Mouse (Mus musculus) retina, embryonic 14.5 days (tissue): ENCODE results near the gene S100a2.

Experiments used
- DNase-seq: peaks from one replicate; pipeline ENCODE4 v3.0.0-alpha.2; 2015; ENCODE audit warnings: low spot score

Gene S100a2

DNA sequence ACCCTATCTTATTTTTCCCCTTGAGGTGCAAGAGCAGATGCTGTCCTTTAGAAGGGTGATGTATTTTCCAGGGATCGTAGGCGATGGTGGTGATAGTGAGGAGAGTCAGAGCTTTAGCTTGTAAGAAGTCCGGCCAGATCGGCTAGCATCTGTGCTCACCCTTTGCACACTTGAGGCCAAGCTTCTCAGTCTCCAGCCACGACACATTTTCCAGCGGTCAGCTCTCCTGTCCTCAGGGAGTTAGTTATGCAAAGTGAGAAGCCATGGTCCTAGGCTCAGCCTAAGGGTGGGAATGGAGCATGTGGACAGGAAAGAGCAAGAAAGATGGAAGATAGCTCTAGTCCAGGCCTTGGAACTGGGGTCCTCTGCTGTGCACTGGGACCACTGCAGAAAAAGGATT lies 6.8 kb downstream of the S100a2 start:
- DNase-seq = no peak

DNA sequence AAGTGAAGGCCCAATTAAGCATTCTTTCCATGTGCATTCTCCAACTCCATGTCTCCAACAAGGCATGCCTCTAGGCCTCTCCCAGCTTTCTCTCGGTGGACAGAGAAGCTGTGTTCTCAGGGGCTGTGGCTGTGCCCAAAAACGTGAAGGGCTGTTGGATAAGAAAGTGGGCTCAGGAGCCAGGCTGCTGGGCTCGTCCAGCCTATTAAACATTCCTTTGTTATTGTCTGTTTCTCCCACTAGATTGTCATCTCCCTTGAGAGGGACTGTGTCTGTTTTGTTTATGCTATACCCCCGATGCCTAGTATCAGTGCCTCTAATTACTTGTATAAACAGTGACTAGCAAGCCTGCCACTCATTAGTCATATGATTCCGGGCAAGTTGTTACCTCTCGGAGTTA lies 7.7 kb downstream of the S100a2 start:
- no peak for DNase-seq

GRCm38 (mm10) chr3:90598212-90598611 lies 8.2 kb downstream of the S100a2 start:
- DNase-seq = peak; percentile 60

- no peak for DNase-seq
These were observed 9.4 kb downstream of the S100a2 start for GRCm38 (mm10) chr3:90599401-90599800.

- no peak for DNase-seq
These were observed 10.0 kb downstream of the S100a2 start for GRCm38 (mm10) chr3:90600036-90600435.

DNA sequence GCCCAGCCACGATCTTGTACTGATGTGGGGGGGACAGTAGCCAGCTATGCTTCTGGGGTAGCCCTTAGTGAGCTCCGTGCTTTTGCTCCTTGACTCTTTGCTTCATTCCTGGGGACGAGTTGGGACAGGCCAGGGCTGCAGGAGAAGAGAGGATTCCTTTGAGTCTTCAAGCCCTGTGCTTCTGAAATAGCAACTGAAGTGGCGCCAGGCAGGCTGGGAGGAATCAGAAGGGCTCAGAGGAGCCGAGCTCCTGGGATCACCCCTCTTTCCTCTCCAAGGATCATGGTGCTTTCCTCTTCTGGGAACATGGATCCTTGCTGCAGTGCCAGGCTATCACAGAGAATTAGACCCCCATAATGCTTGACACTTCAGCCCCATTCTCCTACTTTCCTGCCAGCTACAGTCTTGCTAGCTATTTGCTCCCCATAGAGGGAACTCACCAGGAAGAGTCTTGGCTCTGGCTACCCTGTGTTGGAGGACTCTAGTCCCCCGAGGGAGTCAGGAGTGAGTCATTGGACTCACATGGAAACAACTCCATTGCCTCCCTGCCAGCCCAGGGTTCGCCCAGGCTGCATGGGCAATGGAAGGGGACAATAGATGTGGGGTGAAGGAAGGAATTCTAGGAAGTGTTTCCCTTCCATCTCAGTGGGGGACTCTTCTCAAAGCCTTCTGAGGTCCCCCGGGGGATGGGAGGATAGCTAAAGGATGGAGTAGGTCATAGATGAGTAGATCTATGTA lies 10.6 kb downstream of the S100a2 start:
- no peak for DNase-seq

DNA sequence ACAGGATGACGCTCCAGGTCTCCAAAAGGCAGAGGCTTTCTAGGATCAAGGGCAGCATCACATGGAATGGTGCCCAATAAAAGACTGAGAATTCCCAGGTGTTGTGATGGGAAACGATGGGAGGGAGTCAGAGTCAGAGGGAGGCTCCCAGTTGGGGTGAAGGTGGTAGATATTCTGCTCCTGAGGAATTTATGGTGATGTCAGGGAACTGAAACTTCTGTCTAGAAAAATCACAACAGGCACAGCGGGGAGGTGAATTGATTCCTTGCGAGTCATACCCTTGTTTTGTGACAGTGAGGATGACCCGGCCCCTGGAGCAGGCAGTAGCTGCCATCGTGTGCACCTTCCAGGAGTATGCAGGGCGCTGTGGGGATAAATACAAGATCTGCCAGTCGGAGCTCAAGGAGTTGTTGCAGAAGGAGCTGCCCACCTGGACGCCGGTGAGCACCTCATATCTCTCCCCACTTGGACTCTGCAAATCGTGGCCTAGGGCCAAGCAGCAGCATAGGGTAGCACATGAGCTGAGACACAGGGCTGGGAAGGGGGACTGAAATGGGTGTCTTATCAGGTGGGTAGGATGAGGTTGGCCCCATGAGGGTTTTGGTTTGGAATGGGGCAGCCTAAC lies 11.6 kb downstream of the S100a2 start, which contains the start of gene Gm42674:
Gene Gm42674 (plus strand): TSS at position 419 of the 625 bp plus-strand sequence.
- DNase-seq = no peak

- no peak for DNase-seq
These were observed 13.6 kb downstream of the S100a2 start, which contains the start of gene S100a4 for GRCm38 (mm10) chr3:90603623-90604022. S100a4 (plus strand) TSS chr3:90603771.

- DNase-seq = no peak
These were observed 14.4 kb downstream of the S100a2 start for GRCm38 (mm10) chr3:90604416-90604815.

- DNase-seq = no peak
These were observed 15.0 kb downstream of the S100a2 start for GRCm38 (mm10) chr3:90605049-90605448.

GRCm38 (mm10) chr3:90605736-90606135 lies 15.7 kb downstream of the S100a2 start:
- no peak for DNase-seq

GRCm38 (mm10) chr3:90606185-90606584 lies 16.1 kb downstream of the S100a2 start:
- no peak for DNase-seq

DNA sequence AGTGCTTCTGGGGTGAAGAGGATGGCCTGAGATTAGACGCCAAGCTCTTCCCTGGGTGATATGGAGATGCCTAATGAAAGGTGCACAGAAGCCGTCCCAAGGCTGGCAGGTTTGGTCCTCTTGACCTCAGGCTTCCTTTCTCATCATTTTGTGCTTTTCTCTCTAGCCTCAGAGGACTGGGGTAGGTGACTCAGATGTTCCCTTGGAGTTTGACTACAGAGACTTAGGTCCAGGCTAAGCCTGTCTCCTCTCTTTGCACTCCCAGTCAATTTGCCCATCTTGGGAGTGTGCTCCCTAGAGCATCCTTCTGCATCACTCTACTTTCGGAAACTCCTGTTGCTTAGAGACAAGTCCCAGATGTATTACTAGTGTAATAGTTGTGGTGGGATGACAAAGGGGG lies 17.3 kb downstream of the S100a2 start:
- DNase-seq = no peak

GRCm38 (mm10) chr3:90608223-90608622 lies 18.2 kb downstream of the S100a2 start, which contains the start of gene S100a5:
S100a5 (plus strand) TSS chr3:90608523.
- no peak for DNase-seq

DNA sequence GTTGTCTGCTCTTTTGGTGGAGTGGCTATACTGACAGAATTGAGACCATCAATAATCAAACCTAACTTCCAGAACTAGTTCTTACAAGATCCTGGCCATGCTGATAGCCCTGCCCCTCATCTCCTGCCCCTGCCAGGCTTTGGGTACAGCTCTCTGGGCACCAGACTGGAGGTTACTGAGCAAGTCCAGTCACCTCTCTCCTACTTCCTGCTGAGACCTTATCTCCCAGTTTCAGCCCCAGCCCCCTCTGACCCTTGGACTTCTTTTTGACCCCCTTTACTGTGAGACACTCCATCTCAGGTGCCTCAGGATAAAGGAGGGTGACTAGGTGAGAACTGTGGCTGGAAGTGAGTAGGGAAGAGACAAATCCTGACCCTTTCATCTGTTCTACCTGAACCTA lies 19.1 kb downstream of the S100a2 start:
- DNase-seq = no peak

- DNase-seq = no peak
These were observed 21.4 kb downstream of the S100a2 start for GRCm38 (mm10) chr3:90611494-90611893.

DNA sequence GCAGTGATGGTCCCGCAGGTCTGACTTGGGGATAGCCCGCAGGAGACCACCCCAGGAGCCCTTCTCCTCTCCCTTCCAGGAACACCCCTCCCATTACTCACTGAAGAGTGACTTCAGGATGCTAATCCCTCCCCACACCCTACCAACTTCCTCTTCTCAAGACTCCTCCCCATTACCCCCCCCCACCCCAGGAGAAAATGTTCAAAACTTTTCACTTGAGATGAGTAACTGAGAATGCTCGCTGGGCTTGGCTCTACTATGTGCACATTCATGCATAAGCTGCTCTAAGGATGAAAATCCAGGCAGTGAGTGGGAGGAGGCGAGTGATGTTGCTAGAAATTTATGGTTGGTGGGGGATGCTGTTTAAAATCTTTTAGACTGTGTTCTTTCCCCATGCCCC lies 22.0 kb downstream of the S100a2 start:
- no peak for DNase-seq

DNA sequence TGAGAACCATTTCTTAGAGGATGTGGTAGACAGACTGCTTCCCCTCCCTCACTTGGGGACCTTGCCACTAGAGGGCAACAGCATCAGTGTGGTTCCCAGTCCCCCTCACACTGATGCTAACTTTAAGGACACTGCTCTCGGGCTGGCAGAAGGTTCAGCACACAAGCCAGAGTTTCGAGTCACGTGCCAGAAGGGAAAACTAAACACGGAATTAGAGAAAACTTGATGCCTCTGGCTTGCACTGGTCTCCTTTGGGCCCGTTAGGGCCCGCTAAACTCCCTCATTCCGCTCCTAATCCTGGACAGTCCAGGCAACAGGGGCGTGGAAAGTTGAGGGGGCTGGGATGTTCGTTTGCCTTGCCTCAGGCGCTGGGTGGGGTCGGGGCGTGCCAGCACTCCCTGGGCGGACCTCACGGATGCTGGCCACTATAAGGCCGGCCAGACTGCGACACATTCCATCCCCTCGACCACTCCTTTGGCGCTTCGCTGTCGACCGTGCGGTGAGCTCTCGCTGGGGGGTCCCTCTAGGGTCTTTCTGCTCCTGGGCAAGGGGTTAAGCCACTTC lies 22.8 kb downstream of the S100a2 start, which contains the start of gene S100a6:
Gene S100a6 (plus strand): TSS at position 155 of the 564 bp plus-strand sequence.
- DNase-seq = peak; percentile 82

DNA sequence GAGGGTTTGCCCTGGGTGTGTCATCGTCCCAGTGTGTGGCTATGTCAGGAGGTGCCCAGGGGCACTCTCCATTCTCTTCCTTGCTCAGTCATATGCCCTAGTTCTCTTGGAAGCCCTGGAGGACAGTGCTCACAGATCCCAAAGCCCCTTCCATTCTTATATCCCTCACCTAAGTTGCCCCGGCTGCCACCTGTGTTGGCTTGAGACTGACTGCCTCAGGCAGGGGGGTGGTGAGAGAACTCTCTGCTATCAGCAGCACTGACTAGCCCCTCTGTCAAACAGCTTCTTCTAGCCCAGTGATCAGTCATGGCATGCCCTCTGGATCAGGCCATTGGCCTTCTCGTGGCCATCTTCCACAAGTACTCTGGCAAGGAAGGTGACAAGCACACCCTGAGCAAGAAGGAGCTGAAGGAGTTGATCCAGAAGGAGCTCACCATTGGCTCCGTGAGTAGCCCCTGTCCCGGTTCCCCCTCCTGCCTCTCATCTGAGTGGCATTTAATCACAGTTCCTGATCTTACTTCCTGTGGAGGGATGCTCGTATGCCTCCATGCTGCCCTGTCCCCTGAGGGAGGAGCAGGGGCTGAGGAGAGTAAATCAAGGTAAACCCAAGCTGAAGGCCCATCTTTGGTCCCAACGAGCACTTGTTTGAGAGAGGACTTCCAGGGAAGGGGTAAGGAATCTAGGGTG lies 23.6 kb downstream of the S100a2 start:
- no peak for DNase-seq

GRCm38 (mm10) chr3:90614148-90614530 lies 24.1 kb downstream of the S100a2 start:
- no peak for DNase-seq

DNA sequence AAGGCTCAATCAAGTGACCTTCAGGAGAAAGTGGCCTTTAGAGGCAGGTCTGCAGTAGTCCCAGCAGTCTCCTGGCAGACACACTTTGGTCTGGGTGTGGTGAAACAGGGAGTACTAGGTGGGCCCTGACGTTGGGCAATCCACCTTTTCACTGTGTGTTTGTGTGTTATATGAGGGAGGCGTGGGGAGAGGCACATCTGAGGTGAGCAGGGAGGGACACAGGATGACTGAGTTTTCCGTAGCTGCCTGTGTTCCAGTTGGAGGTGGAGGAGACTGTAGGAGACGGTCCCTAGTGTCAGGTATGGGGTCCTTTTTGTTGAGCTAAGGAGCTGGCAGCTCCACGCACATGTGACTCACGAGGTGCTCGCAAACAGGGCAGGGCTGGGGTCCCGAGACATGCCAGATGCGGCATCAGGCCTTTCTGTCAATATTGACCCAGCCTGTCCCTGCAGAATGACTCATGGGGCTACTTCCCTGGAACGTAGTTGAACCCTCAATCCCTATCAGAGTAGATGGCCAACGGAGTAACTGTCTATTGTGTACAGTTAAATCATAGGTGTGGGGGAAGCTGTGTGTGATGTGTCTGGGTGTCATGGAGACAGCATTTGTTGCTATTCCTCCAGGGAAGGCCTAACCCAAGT lies 24.7 kb downstream of the S100a2 start:
- DNase-seq = no peak

DNA sequence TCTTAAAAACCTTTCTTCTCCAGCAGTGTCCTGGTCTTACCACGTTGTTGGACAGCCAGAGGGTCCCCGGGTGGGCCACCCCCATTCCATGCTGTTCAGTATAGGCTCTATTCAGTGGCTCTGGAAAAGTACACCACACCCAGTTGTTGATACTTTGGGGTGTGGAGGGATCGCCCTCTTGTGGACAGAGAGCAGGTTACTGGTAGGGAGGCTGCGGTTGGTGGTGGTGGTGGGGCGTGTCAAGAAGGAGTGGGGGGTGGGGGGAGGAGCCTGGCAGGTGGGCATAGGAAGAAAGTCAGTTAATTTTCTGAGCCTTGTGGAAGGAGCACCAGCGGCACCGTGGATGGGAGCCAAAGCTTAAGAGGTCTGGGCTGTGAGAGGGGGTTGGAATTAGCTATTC lies 25.4 kb downstream of the S100a2 start:
- DNase-seq = peak; percentile 71
